Mouse (Mus musculus) forebrain, embryonic 16.5 days (tissue): Measurements from ENCODE around the gene Samd4. TPM values are rescaled to one million over a fixed set of nuclear protein-coding genes. Genes with fewer than 3 reads are reported as not detected.

ENCODE experiments used
- ATAC-seq: fragments of 200-750 bp; cut with Nextera tagmentation; 2 replicates; pipeline ENCODE4 v1.8.0; 2017; ENCODE audit warnings: mild to moderate bottlenecking, moderate library complexity
- H3K27ac ChIP-seq: fragments of 300-500 bp; sonication (generic); 2 replicates; pipeline ENCODE4 v1.5.1; 2014; ENCODE audit warnings: low read length, control low read depth
- H3K27me3 ChIP-seq: fragments of 300-500 bp; sonication (generic); replicated peaks from 2 replicates; pipeline ENCODE4 v1.6.1; 2014; ENCODE audit warnings: low read length; ENCODE audit not compliant: control insufficient read depth, insufficient read depth
- H3K36me3 ChIP-seq: fragments of 300-500 bp; sonication (generic); 2 replicates; pipeline ENCODE4 v1.6.1; 2014; ENCODE audit not compliant: control insufficient read depth, insufficient read depth
- H3K4me1 ChIP-seq: fragments of 300-500 bp; sonication (generic); replicated peaks from 2 replicates; pipeline ENCODE4 v1.6.1; 2014; ENCODE audit warnings: low read length; ENCODE audit not compliant: control insufficient read depth, insufficient read depth
- H3K4me2 ChIP-seq: fragments of 300-500 bp; sonication (generic); 2 replicates; pipeline ENCODE4 v1.6.1; 2014; ENCODE audit warnings: mild to moderate bottlenecking, low read length, control low read depth
- H3K4me3 ChIP-seq: fragments of 300-500 bp; sonication (generic); replicated peaks from 2 replicates; pipeline ENCODE4 v1.5.1; 2014; ENCODE audit warnings: mild to moderate bottlenecking, low read length, control low read depth
- H3K9ac ChIP-seq: fragments of 300-500 bp; sonication (generic); replicated peaks from 2 replicates; pipeline ENCODE4 v1.6.1; 2014; ENCODE audit warnings: low read depth, low read length, control low read depth
- H3K9me3 ChIP-seq: fragments of 300-500 bp; sonication (generic); 2 replicates; pipeline ENCODE4 v1.6.1; 2016; ENCODE audit warnings: low read length; ENCODE audit not compliant: control insufficient read depth
- WGBS: fragments of 180-500 bp; shearing (Covaris S2); extraction: QIAGEN DNeasy Blood & Tissue Kit; methylation state at CpG from one replicate; pipeline ENCODE4 v1.1.7; 2014; 5-methylcytosine and 5-hydroxymethylcytosine counted together
- polyA plus RNA-seq: library from polyadenylated mRNA; unstranded; fragments of >200 nt; fragmentation: Nextera tagmentation; extraction: Ambion mirVana; gene quantifications from 2 replicates; pipeline ENCODE4 v1.2.1, GENCODE M21; 2015

The Samd4 gene
- polyA plus RNA-seq, 1 experiment from 2014 or later: 6.6 TPM

DNA sequence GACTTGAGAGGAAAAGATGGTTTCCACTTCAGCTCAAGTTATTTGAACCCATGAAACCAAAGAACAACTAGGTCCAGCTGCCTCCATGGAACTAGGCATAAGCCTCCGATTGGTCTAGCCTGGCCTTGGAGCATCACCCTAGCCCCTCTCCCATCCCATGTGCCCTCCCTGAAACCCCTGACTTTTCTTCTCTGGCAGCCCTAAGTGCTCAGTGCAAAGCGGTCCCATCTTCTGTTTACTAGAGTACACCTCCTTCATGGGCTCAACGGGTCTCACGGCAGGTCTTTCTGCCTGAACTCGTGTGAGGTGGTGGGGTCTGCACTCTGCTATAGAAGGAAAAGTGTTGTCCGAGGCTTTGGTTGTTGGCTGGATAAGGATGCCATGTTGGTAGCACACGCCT is 197.3 kb downstream of the Samd4 start:
- ATAC-seq: no peak
- whole genome bisulfite sequencing: 96% methylated on average over 7 of the region's 7 CpGs
- H3K9me3 ChIP-seq: no peaks in the 10 kb centered on the region
- H3K9ac ChIP-seq: no peak overlapping the region
- no peak overlapping the region for H3K27ac ChIP-seq
- no peak overlapping the region for H3K4me3 ChIP-seq
- 0 out of 2 replicates have a peak, but pooled peaks cover 3% of the 10 kb centered on the region for H3K4me1 ChIP-seq
- H3K4me2 ChIP-seq: no peak overlapping the region
- no peaks in the 10 kb centered on the region for H3K27me3 ChIP-seq
- H3K36me3 ChIP-seq: no peaks in the 10 kb centered on the region

DNA sequence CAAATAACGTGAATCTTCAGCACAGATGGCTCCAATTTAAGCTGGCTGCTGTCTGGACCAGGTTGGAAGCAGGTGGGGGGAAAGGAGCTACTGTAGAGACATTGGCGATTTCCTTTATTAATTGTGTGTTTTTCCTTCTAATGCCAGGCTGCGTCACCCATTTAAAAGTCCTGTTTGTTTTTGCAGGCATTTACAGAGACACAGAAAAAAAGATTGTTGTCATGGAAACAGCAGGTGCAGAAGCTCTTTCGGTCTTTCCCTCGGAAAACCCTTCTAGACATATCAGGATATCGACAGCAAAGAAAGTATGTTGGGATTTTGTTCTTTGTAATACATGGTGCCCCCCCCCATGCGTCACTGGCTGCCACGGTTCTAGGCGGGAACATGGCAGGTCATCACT is 200.7 kb downstream of the Samd4 start:
- no peak overlapping the region for H3K9ac ChIP-seq
- no peaks in the 10 kb centered on the region for H3K9me3 ChIP-seq
- no peaks in the 10 kb centered on the region for H3K36me3 ChIP-seq
- H3K27ac ChIP-seq: no peak overlapping the region
- 55% methylated on average over 9 of the region's 9 CpGs for WGBS
- no peaks in the 10 kb centered on the region for H3K27me3 ChIP-seq
- no peak overlapping the region for H3K4me3 ChIP-seq
- H3K4me2 ChIP-seq: no peak overlapping the region
- no peak for ATAC-seq
- H3K4me1 ChIP-seq: peaks cover 7% of the 10 kb centered on the region; the same call in 1 of the 2 replicates

- Histone ChIP-seq H3K27me3 (no peaks in the 10 kb centered on the region), H3K27ac (no peak overlapping the region), H3K36me3 (no peaks in the 10 kb centered on the region), H3K4me1 (peaks cover 7% of the 10 kb centered on the region; the same call in 1 of the 2 replicates), H3K4me3 (no peak overlapping the region), H3K4me2 (no peak overlapping the region), H3K9me3 (no peaks in the 10 kb centered on the region), H3K9ac (no peak overlapping the region)
- WGBS: 76% methylated on average over 6 of the region's 6 CpGs
- no peak for ATAC-seq
These were observed 201.2 kb downstream of the Samd4 start for GRCm38 (mm10) chr14:47083838-47084237.

DNA sequence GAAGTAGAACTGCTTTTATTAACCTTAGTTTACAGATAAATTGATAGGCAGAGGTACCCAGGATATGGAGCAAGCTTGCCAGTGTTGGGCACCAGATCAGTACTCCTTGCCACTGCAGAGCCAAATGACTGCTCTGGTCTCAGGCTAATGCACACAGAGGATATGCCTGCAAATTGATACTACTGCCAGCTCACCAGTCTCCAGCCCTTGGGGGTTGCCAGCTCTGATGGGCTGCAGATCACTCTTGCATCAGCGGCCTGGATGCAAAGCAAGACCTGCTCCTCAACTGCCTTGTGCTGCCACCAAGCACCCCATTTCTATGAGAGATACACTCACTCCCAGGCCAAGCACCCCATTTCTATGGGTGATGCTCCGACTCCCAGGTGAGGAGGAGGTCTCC is 202.0 kb downstream of the Samd4 start:
- ATAC-seq: no peak
- Histone ChIP-seq H3K9me3 (no peaks in the 10 kb centered on the region), H3K4me3 (no peak overlapping the region), H3K27ac (no peak overlapping the region), H3K27me3 (no peaks in the 10 kb centered on the region; the same call in 1 of the 2 replicates), H3K4me1 (peaks cover 7% of the 10 kb centered on the region; the same call in 1 of the 2 replicates), H3K4me2 (no peak overlapping the region), H3K9ac (no peak overlapping the region), H3K36me3 (no peaks in the 10 kb centered on the region)
- WGBS: 82% methylated on average over 2 of the region's 2 CpGs

GRCm38 (mm10) chr14:47086123-47086522 is 203.5 kb downstream of the Samd4 start:
- WGBS: 69% methylated on average over 3 of the region's 3 CpGs
- Histone ChIP-seq H3K36me3 (no peaks in the 10 kb centered on the region), H3K4me1 (peaks cover 7% of the 10 kb centered on the region; the same call in 1 of the 2 replicates), H3K27ac (no peak overlapping the region), H3K9me3 (no peaks in the 10 kb centered on the region), H3K4me2 (no peak overlapping the region), H3K27me3 (no peaks in the 10 kb centered on the region; the same call in 1 of the 2 replicates), H3K9ac (no peak overlapping the region), H3K4me3 (no peak overlapping the region)
- no peak for ATAC-seq

DNA sequence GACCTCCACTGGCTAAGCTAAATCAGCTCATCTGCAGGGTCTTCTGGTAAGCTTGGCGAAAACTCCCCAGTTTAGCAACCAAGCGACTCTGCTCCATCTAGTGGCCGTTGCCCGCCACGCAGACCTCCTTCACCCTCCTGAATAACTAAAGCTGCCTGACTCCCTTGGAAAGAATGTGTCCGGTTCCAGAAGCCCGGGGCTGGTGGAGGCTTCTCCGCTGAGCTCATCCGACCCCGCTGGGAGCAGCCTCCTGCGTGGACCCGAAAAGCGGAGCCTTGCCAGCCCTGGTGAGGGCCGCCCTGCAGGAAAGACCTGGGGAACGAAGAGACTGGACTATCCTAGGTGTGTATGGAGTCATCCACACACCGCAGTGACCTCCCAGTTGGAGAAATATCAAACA is 204.1 kb downstream of the Samd4 start:
- Histone ChIP-seq H3K27me3 (no peaks in the 10 kb centered on the region; the same call in 1 of the 2 replicates), H3K27ac (no peak overlapping the region), H3K4me1 (peaks cover 7% of the 10 kb centered on the region; the same call in 1 of the 2 replicates), H3K4me2 (peak overlapping the region; percentile 52), H3K9me3 (no peaks in the 10 kb centered on the region), H3K36me3 (no peaks in the 10 kb centered on the region), H3K4me3 (0 out of 2 replicates have a peak overlapping the region, but pooled peaks have one; percentile 9), H3K9ac (no peak overlapping the region; the same call in 1 of the 2 replicates)
- 2% methylated on average over 16 of the region's 16 CpGs for WGBS
- peak; percentile 83 for ATAC-seq

- Histone ChIP-seq H3K9me3 (no peaks in the 10 kb centered on the region), H3K4me1 (peaks cover 7% of the 10 kb centered on the region; the same call in 1 of the 2 replicates), H3K27me3 (no peaks in the 10 kb centered on the region; the same call in 1 of the 2 replicates), H3K4me2 (peak overlapping the region; percentile 52), H3K9ac (no peak overlapping the region), H3K4me3 (no peak overlapping the region), H3K27ac (no peak overlapping the region), H3K36me3 (no peaks in the 10 kb centered on the region)
- ATAC-seq: peak; percentile 51
- WGBS: 36% methylated on average over 5 of the region's 5 CpGs
These were observed 204.5 kb downstream of the Samd4 start for GRCm38 (mm10) chr14:47087182-47087581.

- no peak; the same call in 1 of the 2 replicates for ATAC-seq
- H3K9ac ChIP-seq: no peak overlapping the region
- H3K4me1 ChIP-seq: peaks cover 7% of the 10 kb centered on the region
- no peaks in the 10 kb centered on the region for H3K36me3 ChIP-seq
- no peak overlapping the region for H3K4me3 ChIP-seq
- H3K9me3 ChIP-seq: no peaks in the 10 kb centered on the region
- no peak overlapping the region for H3K4me2 ChIP-seq
- H3K27ac ChIP-seq: no peak overlapping the region
- 88% methylated on average over 12 of the region's 12 CpGs for WGBS
- no peaks in the 10 kb centered on the region; the same call in 1 of the 2 replicates for H3K27me3 ChIP-seq
These were observed 205.1 kb downstream of the Samd4 start for GRCm38 (mm10) chr14:47087669-47088250.

DNA sequence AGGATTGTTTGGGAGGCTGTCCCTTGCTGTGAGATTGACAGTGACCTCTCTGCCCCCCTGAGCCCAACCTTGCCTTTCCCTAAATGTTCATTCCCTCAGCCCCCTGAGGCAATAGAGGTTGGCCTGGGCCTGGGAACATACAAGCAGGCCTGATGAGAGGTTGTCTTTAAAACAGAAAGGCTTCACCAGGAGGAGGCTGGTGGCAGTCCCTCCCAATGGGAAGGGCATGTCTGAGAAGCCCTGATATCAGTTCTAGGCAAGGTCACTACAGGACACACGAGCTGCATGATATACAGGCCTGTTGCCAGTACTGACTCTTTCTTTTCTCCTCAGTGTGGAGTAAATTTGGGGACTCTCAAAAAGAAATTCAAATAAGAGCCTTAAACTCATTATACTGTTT is 205.7 kb downstream of the Samd4 start:
- H3K4me1 ChIP-seq: peaks cover 10% of the 10 kb centered on the region
- ATAC-seq: no peak
- no peak overlapping the region for H3K4me2 ChIP-seq
- no peaks in the 10 kb centered on the region; the same call in 1 of the 2 replicates for H3K27me3 ChIP-seq
- H3K27ac ChIP-seq: no peak overlapping the region
- no peaks in the 10 kb centered on the region for H3K9me3 ChIP-seq
- 86% methylated on average over 1 of the region's 1 CpGs for WGBS
- no peak overlapping the region for H3K4me3 ChIP-seq
- no peaks in the 10 kb centered on the region for H3K36me3 ChIP-seq
- H3K9ac ChIP-seq: no peak overlapping the region
